24 mouse cellular contexts compared by ENCODE assay signal in the genomic region with DNA sequence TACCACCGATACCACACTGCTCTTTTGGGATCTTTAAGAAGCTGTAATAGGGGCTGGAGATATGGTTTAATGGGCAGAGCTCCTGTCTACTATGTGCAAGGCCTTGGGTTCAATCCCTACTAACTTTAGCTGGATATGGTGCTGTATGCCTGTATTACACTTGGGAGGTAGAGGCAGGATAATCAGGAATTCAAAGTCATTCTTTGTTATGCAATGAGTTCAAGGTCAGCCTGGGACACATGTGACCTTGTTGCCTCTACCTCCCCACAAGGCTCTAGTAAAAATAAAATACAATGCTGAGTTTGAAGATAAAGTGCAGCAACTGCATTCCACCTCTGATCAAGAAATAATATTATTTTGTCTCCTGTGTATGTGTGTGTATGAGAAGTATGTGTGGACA. TPM values are rescaled to one million over a fixed set of nuclear protein-coding genes. Genes with fewer than 3 reads are reported as not detected.
A peak's percentile ranks its signal among the peaks of the same experiment; 100 is the strongest.
DNase-seq lines count a peak whose midpoint lies in the region; ATAC-seq and TF ChIP-seq lines count a peak whose summit lies in the region.
"Had no signal": no experiment of that assay in that cellular context is flagged by ENCODE, and none has a peak within 500 bp of the region (broad histone marks: within the 10 kb centered on the region; RNA-seq: fewer than 3 reads in every experiment).

No protein-coding gene starts in this region.

- H3K9me3 ChIP-seq in MEL (replicated peaks; ENCODE audit: insufficient read depth, low read length): no peaks in the 10 kb centered on the region
- H3K9me3 ChIP-seq: embryonic facial prominence, embryonic 13.5 days; embryonic facial prominence, embryonic 15.5 days; forebrain, embryonic 10.5 days; forebrain, embryonic 12.5 days; G1E had no signal

- no peak overlapping the region for H3K4me3 ChIP-seq in layer of hippocampus, adult 2 months
- no peak overlapping the region for H3K4me3 ChIP-seq in MEL (ENCODE audit: control insufficient read depth in 1 of 2, insufficient read depth in 1 of 2, low read depth in 2 of 2, low read length in 2 of 2)
- H3K4me3 ChIP-seq: embryonic facial prominence, embryonic 13.5 days; embryonic facial prominence, embryonic 15.5 days; erythroblast, embryonic 14.5 days; forebrain, embryonic 10.5 days; forebrain, embryonic 12.5 days had no signal

- no peaks in the 10 kb centered on the region for H3K27me3 ChIP-seq in MEL (ENCODE audit: control insufficient read depth in 1 of 2, insufficient read depth in 2 of 2, low read length in 2 of 2)
- H3K27me3 ChIP-seq: embryonic facial prominence, embryonic 13.5 days; embryonic facial prominence, embryonic 15.5 days; forebrain, embryonic 12.5 days had no signal

- H3K4me1 ChIP-seq in MEL (ENCODE audit: control insufficient read depth in 1 of 2, insufficient read depth in 2 of 2, low read length in 2 of 2): peaks cover 8 to 16% of the 10 kb centered on the region in 2 experiments; a peak in 3 of 4 replicates

- H3K36me3 ChIP-seq in MEL (ENCODE audit: control insufficient read depth in 1 of 2, insufficient read depth in 2 of 2, low read length in 2 of 2): peaks cover 0 to 23% of the 10 kb centered on the region in 2 experiments; a peak in 3 of 4 replicates
- H3K36me3 ChIP-seq: embryonic facial prominence, embryonic 13.5 days; embryonic facial prominence, embryonic 15.5 days; forebrain, embryonic 12.5 days had no signal

- TF ChIP-seq POLR2A in MEL (IDR thresholded peaks at IDR 0.05; ENCODE audit: control insufficient read depth in 1 of 2, insufficient read depth in 1 of 2, low read depth in 1 of 2, low read length in 2 of 2, poor library complexity in 1 of 2): no peak

- TF ChIP-seq RAD21 in MEL (IDR thresholded peaks at IDR 0.05; ENCODE audit: low read depth, low read length): no peak

- H3K79me2 ChIP-seq in MEL (ENCODE audit: control insufficient read depth, insufficient read depth, low read length, poor library complexity): peaks cover 48% of the 10 kb centered on the region

- no peak for TF ChIP-seq CTCF in layer of hippocampus, adult 2 months (conservative IDR thresholded peaks at IDR 0.05)
- TF ChIP-seq CTCF in MEL (IDR thresholded peaks at IDR 0.05 in 2 of 3, conservative IDR thresholded peaks at IDR 0.05 in 1 of 3; ENCODE audit: control insufficient read depth in 1 of 3, insufficient read depth in 1 of 3, low read depth in 2 of 3, low read length in 3 of 3, poor library complexity in 1 of 3, severe bottlenecking in 1 of 3): no peak

- no peak for DNase-seq in layer of hippocampus, adult 2 months (ENCODE audit: low spot score in 2 of 2)
- DNase-seq in layer of hippocampus, postnatal 25 days (ENCODE audit: extremely low spot score in 1 of 2, low spot score in 1 of 2): no peak
- no peak for DNase-seq in MEL (ENCODE audit: low read depth, low spot score)
- no peak for DNase-seq in right cerebral cortex, postnatal 36 days (ENCODE audit: low spot score in 2 of 2)
- DNase-seq: adrenal gland, adult 2 months; adrenal gland, postnatal 10 days; adrenal gland, postnatal 25 days; cerebellum, adult 11 months; cerebellum, adult 18-20 months; cerebellum, adult 8-10 months; cerebellum, adult 9-11 months; cerebellum, postnatal 14 days; cerebellum, postnatal 36 days; embryo, embryonic 11 days had no signal

- TF ChIP-seq EP300 in MEL (IDR thresholded peaks at IDR 0.05; ENCODE audit: low read depth in 1 of 2, low read length in 2 of 2): no peak

- no peak overlapping the region for H3K9ac ChIP-seq in MEL (ENCODE audit: control insufficient read depth, low read depth, low read length, poor library complexity, severe bottlenecking)
- H3K9ac ChIP-seq: embryonic facial prominence, embryonic 13.5 days; embryonic facial prominence, embryonic 15.5 days; forebrain, embryonic 12.5 days had no signal

- peak overlapping the region; percentile 76; the same call in 1 of the 2 replicates for H3K27ac ChIP-seq in layer of hippocampus, adult 2 months
- H3K27ac ChIP-seq in MEL (ENCODE audit: control insufficient read depth, low read depth, low read length): no peak overlapping the region
- H3K27ac ChIP-seq: embryonic facial prominence, embryonic 13.5 days; embryonic facial prominence, embryonic 15.5 days; forebrain, embryonic 10.5 days; forebrain, embryonic 12.5 days had no signal

- ATAC-seq in activated CD4-positive, CD25-positive, alpha-beta regulatory T cell, adult 4 months: no peak
- ATAC-seq: forebrain, embryonic 14.5 days; forebrain, embryonic 16.5 days had no signal

TF ChIP-seq in MEL, 35 proteins besides CTCF, POLR2A, EP300 and RAD21:
- TF ChIP-seq MXI1 (IDR thresholded peaks at IDR 0.05; ENCODE audit: low read depth, low read length) (0 out of 2 replicates have a peak, but pooled peaks have one; percentile 12), CHD1 (IDR thresholded peaks at IDR 0.05; ENCODE audit: low read depth, low read length) (no peak), MYC (IDR thresholded peaks at IDR 0.05; ENCODE audit: low read depth, low read length) (no peak), ZC3H11A (IDR thresholded peaks at IDR 0.05; ENCODE audit: low read depth, low read length) (no peak), ZMIZ1 (IDR thresholded peaks at IDR 0.05; ENCODE audit: low read depth, low read length) (no peak), E2F4 (IDR thresholded peaks at IDR 0.05; ENCODE audit: borderline replicate concordance, low read depth, low read length) (no peak), USF2 (IDR thresholded peaks at IDR 0.05; ENCODE audit: borderline replicate concordance in 1 of 2, insufficient read depth in 1 of 2, low read depth in 1 of 2, low read length in 2 of 2) (0 out of 4 replicates have a peak, but pooled peaks of 1 of the 2 experiments have one; percentile 11)

RNA-seq across cellular contexts. Expression of a gene that starts 6.5 kb away (rescaled TPM):
- total RNA-seq in layer of hippocampus, adult 2 months (2021): 10 to 100 TPM; 59.7 to 61.3 TPM
- total RNA-seq in layer of hippocampus, postnatal 25 days (2021): 10 to 100 TPM; 56.0 to 62.3 TPM
- total RNA-seq in MEL (2012; rRNA removed): 43.2 and 52.2 TPM in 2 replicates
- 10 to 100 TPM; 66.1 to 71.8 TPM for polyA plus RNA-seq in MEL (2012; ENCODE audit: insufficient read depth in 1 of 2, insufficient read length in 2 of 2, low read depth in 1 of 2, low replicate concordance in 2 of 2, missing spikeins in 1 of 2)
- 10 to 100 TPM; 62.2 to 68.7 TPM for polyA plus RNA-seq in activated CD4-positive, CD25-positive, alpha-beta regulatory T cell, adult 4 months (2017; shearing (Covaris generic))

RNA-seq across cellular contexts. Expression of a gene that starts 6.6 kb away (rescaled TPM):
- total RNA-seq in layer of hippocampus, adult 2 months (2021): 10 to 100 TPM; 23.5 to 24.0 TPM
- total RNA-seq in layer of hippocampus, postnatal 25 days (2021): 10 to 100 TPM; 24.7 to 24.9 TPM
- 48.3 and 53.1 TPM in 2 replicates for total RNA-seq in MEL (2012; rRNA removed)
- 100 to 1,000 TPM; 122 to 224 TPM for polyA plus RNA-seq in MEL (2012; ENCODE audit: insufficient read depth in 1 of 2, insufficient read length in 2 of 2, low read depth in 1 of 2, low replicate concordance in 2 of 2, missing spikeins in 1 of 2)
- 10 to 100 TPM; 67.6 to 69.6 TPM for polyA plus RNA-seq in activated CD4-positive, CD25-positive, alpha-beta regulatory T cell, adult 4 months (2017; shearing (Covaris generic))

RNA-seq across cellular contexts. Expression of a gene that starts 25.6 kb away (rescaled TPM):
- 10 to 100 TPM; 15.0 to 16.2 TPM for total RNA-seq in layer of hippocampus, adult 2 months (2021)
- total RNA-seq in layer of hippocampus, postnatal 25 days (2021): 10 to 100 TPM; 13.2 to 16.7 TPM
- 2.4 and 2.7 TPM in 2 replicates for total RNA-seq in MEL (2012; rRNA removed)
- 1 to 10 TPM in 1 of 2 experiments, not detected in 1; 6.5 TPM for polyA plus RNA-seq in MEL (2012; ENCODE audit: insufficient read depth in 1 of 2, insufficient read length in 2 of 2, low read depth in 1 of 2, low replicate concordance in 2 of 2, missing spikeins in 1 of 2)
- polyA plus RNA-seq in activated CD4-positive, CD25-positive, alpha-beta regulatory T cell, adult 4 months (2017; shearing (Covaris generic)): 1 to 10 TPM; 1.1 to 1.4 TPM
- total RNA-seq: common myeloid progenitor, adult 5-6 weeks had no signal

RNA-seq across cellular contexts. Expression of a gene that starts 37.8 kb away (rescaled TPM):
- total RNA-seq in layer of hippocampus, adult 2 months (2021): 10 to 100 TPM; 32.5 to 44.4 TPM
- 10 to 100 TPM; 24.6 to 27.0 TPM for total RNA-seq in layer of hippocampus, postnatal 25 days (2021)
- total RNA-seq in MEL (2012; rRNA removed): 5.9 and 6.0 TPM in 2 replicates
- polyA plus RNA-seq in MEL (2012; ENCODE audit: insufficient read depth in 1 of 2, insufficient read length in 2 of 2, low read depth in 1 of 2, low replicate concordance in 2 of 2, missing spikeins in 1 of 2): 10 to 100 TPM in 1 of 2 experiments, not detected in 1; 26.8 TPM
- 10 to 100 TPM; 30.8 to 41.5 TPM for polyA plus RNA-seq in activated CD4-positive, CD25-positive, alpha-beta regulatory T cell, adult 4 months (2017; shearing (Covaris generic))
